Mouse (Mus musculus): ENCODE results near the gene 4933428G20Rik. TPM values are rescaled to one million over a fixed set of nuclear protein-coding genes. Genes with fewer than 3 reads are reported as not detected.

Gene 4933428G20Rik
- polyA plus RNA-seq, 1 experiment from 2014 or later, result 0.87 TPM

DNA sequence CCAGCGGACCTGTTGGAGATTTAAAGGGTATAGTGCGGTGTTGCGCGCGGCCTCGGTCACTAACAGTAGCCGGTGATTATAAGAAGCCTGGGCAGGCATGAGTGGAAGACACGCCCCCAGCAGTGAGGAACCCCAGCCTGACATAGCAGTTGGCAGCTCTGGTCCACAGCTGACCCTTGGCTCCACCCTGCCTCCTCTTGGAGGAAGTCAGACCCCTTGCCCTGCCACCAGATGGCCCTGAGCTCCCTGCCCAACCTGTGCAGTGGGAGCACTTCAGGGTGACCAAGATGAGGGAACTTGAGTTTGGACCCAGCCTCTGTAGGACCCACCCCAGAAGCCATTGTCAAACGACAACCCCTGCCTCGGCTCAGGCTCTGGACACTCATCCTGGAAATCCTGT, 8.5 kb downstream of the 4933428G20Rik start:
- H3K36me3 ChIP-seq, result peaks cover 21% of the 10 kb centered on the region
- no peaks in the 10 kb centered on the region for H3K4me1 ChIP-seq
- H3K9me3 ChIP-seq, result no peaks in the 10 kb centered on the region
- WGBS, result 75% methylated on average over 10 of the region's 10 CpGs
- H3K27ac ChIP-seq, result no peak overlapping the region
- no peak overlapping the region for H3K9ac ChIP-seq
- 0 out of 2 replicates have a peak, but pooled peaks cover 3% of the 10 kb centered on the region for H3K27me3 ChIP-seq (replicated peaks)
- no peak overlapping the region for H3K4me3 ChIP-seq
- no peak overlapping the region for H3K4me2 ChIP-seq (replicated peaks)
- no peak for ATAC-seq (ENCODE audit: low FRiP score, low read depth)

DNA sequence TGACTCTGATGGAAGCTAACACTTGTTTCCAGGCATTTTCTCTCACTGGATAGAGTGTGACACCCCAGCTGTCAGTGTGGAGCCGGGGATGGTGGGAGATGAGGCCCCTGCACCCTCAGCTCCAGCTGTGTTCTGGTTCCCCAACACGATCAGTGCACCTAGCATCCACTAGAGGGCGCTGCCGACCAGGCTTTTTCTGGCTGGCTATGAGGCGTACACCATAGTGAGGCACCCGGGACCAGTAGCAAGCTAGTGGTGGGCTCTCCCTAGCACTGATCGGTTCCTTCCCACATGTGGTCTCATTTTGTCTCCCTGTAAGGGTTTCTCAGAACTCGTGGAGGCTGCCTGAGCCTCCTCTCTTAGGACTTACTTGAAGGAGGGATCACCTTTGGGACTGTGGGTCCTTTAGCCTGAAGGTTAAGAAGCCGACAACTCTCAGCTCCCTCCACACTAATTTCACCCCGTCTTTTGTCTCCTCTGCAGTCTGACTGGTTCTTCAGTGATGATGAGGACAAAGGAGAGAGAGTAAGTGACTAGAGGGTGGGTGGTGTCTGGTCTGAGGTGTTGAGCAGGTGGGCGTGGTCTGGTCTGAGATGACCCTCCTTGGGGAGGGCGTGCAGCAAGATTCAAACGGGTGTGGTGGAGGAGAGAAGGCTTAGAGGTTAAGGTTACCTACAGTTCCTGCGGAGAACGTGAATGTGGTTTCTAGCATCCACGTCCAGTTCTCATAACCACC, 10.4 kb downstream of the 4933428G20Rik start:
- Histone ChIP-seq H3K9me3 (no peaks in the 10 kb centered on the region), H3K4me3 (no peak overlapping the region), H3K4me1 (no peaks in the 10 kb centered on the region), H3K27ac (no peak overlapping the region), H3K9ac (no peak overlapping the region), H3K27me3 (replicated peaks) (no peaks in the 10 kb centered on the region), H3K4me2 (replicated peaks) (0 out of 2 replicates have a peak overlapping the region, but pooled peaks have one; percentile 3), H3K36me3 (peaks cover 28% of the 10 kb centered on the region)
- 21% methylated on average over 16 of the region's 16 CpGs for WGBS
- peak; percentile 48; the same call in 1 of the 2 replicates for ATAC-seq (ENCODE audit: low FRiP score, low read depth)

DNA sequence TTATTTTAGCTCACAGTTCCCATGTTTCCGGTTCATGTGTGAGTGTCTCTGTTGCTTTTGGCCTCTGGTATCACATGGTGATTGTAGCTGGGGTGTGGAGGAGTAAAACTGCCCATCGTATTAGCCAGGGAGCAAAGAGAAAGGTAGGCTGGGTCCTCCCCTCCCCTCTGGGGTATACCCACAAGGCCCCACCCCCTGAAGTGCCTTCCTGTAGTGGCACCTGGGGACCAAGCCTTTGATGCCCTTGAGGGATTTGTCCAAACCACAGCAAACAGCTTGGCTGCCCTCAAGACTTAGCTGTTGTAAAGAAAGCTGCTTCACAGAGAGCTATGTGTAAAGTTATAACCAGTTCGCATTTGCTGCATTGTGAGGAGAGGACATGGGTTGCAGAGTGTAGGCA, 12.5 kb downstream of the 4933428G20Rik start:
- no peak for ATAC-seq (ENCODE audit: low FRiP score, low read depth)
- H3K36me3 ChIP-seq, result peaks cover 22% of the 10 kb centered on the region
- 71% methylated on average over 3 of the region's 3 CpGs for WGBS
- no peaks in the 10 kb centered on the region for H3K9me3 ChIP-seq
- no peak overlapping the region for H3K4me3 ChIP-seq
- H3K9ac ChIP-seq, result no peak overlapping the region
- H3K27ac ChIP-seq, result no peak overlapping the region
- H3K4me2 ChIP-seq (replicated peaks), result no peak overlapping the region
- H3K4me1 ChIP-seq, result no peaks in the 10 kb centered on the region
- no peaks in the 10 kb centered on the region for H3K27me3 ChIP-seq (replicated peaks)

DNA sequence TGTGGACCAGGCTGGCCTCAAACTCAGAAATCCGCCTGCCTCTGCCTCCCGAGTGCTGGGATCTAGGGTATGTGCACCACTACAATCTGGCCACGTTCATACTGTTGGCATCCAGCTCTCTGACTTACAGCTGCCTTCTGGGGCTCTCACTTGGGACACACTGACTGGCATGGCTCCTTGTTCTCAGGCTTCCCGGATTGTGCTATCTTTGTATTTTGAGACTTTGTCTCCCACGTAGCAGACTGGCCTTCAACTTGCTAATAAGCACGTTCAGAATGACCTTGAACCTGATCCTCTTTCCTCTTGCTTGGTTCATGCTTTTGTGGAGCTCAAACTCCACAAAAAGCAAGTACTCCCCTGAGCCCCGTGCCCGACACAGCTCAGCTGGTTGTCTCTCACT, 14.5 kb downstream of the 4933428G20Rik start:
- H3K36me3 ChIP-seq, result peaks cover 14% of the 10 kb centered on the region

DNA sequence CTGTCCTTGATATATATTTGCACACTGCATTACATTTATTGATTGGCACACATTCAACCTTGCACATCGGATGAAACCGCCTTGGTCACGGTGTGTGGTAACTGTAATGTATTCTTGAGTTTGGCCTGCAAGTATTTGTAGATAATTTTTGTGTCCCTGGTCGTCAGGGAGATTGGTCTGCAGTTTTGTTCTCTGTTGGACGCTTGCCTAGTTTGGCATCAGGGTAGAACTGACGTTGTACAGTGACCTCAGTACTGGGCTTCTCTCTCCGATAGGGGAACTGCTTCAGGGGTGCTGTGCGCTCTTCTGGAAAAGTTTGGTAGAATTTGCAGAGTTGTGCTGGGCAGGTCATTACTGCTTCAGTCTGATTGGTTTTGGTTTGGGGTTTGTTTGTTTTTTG, 20.3 kb downstream of the 4933428G20Rik start:
- WGBS, result 84% methylated on average over 8 of the region's 8 CpGs
- no peak overlapping the region for H3K9ac ChIP-seq
- no peaks in the 10 kb centered on the region for H3K9me3 ChIP-seq
- no peak overlapping the region for H3K4me3 ChIP-seq
- H3K4me2 ChIP-seq (replicated peaks), result no peak overlapping the region
- peaks cover 49% of the 10 kb centered on the region for H3K36me3 ChIP-seq
- H3K4me1 ChIP-seq, result no peaks in the 10 kb centered on the region
- no peak for ATAC-seq (ENCODE audit: low FRiP score, low read depth)
- H3K27ac ChIP-seq, result no peak overlapping the region
- no peaks in the 10 kb centered on the region for H3K27me3 ChIP-seq (replicated peaks)

More for the DNA sequence above, 14.5 kb downstream of the 4933428G20Rik start:
- Histone ChIP-seq H3K27me3 (replicated peaks) (no peaks in the 10 kb centered on the region), H3K27ac (no peak overlapping the region), H3K4me2 (replicated peaks) (no peak overlapping the region), H3K9me3 (no peaks in the 10 kb centered on the region), H3K4me3 (no peak overlapping the region), H3K4me1 (no peaks in the 10 kb centered on the region), H3K9ac (no peak overlapping the region; the same call in 1 of the 2 replicates)
- 81% methylated on average over 8 of the region's 8 CpGs for WGBS
- ATAC-seq (ENCODE audit: low FRiP score, low read depth), result no peak

DNA sequence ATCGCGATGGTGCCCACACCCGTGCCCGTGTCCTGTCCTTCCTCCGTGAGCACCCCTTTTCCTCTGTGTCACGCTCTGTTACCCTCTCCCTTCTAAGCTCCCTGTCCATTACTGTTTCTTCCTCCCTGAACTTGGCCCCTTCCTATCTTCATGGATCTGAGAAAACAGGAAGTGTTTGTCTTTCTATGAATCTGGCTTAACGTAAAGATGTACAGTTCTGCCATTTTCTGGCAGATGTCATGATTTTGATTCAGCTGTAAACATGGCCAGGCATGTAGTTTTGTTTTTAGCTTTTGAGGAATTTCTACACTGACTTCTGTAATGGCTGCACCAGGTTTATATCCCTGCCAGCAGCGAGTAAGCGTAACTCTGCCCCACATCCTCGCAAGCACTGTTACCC, 21.1 kb downstream of the 4933428G20Rik start:
- Histone ChIP-seq H3K36me3 (peaks cover 45% of the 10 kb centered on the region), H3K9me3 (no peaks in the 10 kb centered on the region), H3K4me3 (no peak overlapping the region), H3K27me3 (replicated peaks) (no peaks in the 10 kb centered on the region), H3K27ac (no peak overlapping the region), H3K4me2 (replicated peaks) (no peak overlapping the region), H3K9ac (no peak overlapping the region), H3K4me1 (no peaks in the 10 kb centered on the region)
- no peak for ATAC-seq (ENCODE audit: low FRiP score, low read depth)
- 91% methylated on average over 10 of the region's 10 CpGs for WGBS

DNA sequence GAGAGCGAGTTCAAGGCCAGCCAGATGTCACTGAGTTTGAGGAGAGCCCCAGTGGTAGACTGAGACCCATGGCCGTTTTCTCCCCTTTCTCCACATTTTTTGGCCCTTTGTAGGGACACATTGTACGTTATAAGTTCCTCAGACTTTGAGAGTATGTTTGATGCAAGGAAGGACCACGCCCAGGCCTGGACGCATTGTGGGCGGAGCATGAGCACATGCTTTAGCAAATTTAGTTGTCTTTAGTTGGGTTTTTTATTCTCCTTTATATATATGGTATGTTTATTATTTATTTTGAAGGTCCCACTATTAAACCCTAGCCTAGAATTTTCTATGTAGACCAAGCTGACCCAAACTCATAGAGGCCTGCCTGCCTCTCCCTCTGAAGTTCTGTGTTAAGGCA, 21.8 kb downstream of the 4933428G20Rik start:
- no peak for ATAC-seq (ENCODE audit: low FRiP score, low read depth)
- Histone ChIP-seq H3K27ac (no peak overlapping the region), H3K4me3 (no peak overlapping the region), H3K9ac (no peak overlapping the region), H3K27me3 (replicated peaks) (no peaks in the 10 kb centered on the region), H3K36me3 (peaks cover 47% of the 10 kb centered on the region), H3K4me1 (no peaks in the 10 kb centered on the region), H3K4me2 (replicated peaks) (no peak overlapping the region), H3K9me3 (no peaks in the 10 kb centered on the region)
- WGBS, result 93% methylated on average over 6 of the region's 6 CpGs

DNA sequence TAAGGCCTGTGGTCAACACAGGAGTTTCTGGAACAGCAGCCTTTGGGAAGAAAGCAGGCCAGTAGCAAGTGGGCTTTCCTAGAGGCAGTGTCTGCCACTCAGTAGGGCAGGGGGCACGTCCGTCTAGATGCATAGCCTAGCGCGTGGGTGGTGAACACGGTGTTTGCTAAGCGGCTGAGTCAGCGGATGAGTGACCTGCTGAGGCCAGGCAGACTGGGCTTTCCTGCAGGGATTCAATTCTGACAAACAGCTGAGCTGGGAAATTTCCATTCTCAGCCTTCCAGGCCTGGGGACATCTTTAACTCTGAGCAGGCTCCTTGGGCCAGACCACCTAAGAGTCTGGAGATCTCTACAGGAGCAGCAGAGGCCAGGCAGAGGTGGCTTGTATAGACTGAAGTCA, 22.7 kb downstream of the 4933428G20Rik start:
- no peak for ATAC-seq (ENCODE audit: low FRiP score, low read depth)
- H3K9ac ChIP-seq, result no peak overlapping the region
- no peak overlapping the region for H3K27ac ChIP-seq
- 81% methylated on average over 7 of the region's 7 CpGs for WGBS
- H3K27me3 ChIP-seq (replicated peaks), result no peaks in the 10 kb centered on the region
- H3K4me2 ChIP-seq (replicated peaks), result no peak overlapping the region
- H3K36me3 ChIP-seq, result peaks cover 49% of the 10 kb centered on the region
- H3K4me3 ChIP-seq, result no peak overlapping the region
- H3K4me1 ChIP-seq, result no peaks in the 10 kb centered on the region
- no peaks in the 10 kb centered on the region for H3K9me3 ChIP-seq

DNA sequence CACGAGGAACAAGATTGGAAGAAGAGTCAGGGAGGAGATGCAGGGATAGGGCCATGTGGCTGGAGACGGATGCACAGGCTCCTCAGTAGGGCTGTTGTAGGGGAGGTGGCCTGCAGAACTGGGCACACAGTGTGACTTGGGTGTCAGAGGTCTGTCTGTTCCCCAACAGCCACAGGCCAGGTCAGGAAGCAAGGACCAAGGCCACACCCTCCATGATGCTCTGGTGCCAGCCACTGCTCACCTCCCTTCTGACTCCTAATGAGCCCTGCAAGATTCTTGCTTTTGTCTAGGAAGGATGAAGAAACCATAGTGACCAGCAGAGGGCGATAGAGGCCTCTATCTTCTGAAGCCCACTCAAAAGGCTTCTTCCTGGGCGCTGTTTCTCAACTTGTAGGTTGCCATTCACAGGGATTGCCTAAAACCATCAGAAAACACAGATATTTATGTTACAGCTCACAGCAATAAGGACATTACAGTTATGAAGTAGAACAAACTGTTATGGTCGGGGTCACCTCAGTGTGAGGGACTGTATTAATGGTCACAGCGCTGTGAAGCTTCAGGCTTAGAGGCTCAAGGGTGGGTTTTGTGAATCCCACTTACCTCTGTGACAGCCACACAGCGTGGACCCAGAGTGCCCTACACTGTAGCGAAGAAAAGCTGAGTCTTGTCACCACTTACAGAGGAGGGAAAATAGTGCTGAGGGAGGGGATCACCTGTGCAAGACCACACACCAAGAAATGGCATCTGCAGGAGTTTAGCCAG, 23.6 kb downstream of the 4933428G20Rik start:
- Histone ChIP-seq H3K4me2 (replicated peaks) (no peak overlapping the region), H3K36me3 (peaks cover 48% of the 10 kb centered on the region), H3K4me1 (no peaks in the 10 kb centered on the region), H3K9ac (no peak overlapping the region), H3K9me3 (no peaks in the 10 kb centered on the region), H3K4me3 (no peak overlapping the region), H3K27me3 (replicated peaks) (no peaks in the 10 kb centered on the region), H3K27ac (no peak overlapping the region)
- 63% methylated on average over 8 of the region's 8 CpGs for whole genome bisulfite sequencing
- no peak for ATAC-seq (ENCODE audit: low FRiP score, low read depth)

DNA sequence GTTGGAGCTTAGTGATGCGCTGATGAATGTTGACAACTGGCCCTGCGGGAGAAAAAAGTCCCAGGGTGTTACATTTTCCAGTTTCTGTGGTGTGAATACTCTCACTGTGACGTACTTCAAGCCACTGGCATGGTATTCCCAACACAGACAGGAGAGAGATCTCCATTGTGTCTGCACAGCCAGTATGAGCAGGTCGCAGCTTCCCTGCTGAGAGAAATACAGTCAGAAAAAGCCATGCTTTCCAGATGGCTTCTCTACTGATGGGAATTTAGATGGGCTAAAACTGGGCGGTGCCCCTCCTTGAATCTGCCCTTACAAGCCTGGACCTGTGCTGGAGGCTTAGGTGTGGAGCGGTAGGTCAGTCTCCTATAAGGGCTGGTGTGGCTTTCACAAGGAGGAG, 28.9 kb downstream of the 4933428G20Rik start:
- no peak for ATAC-seq (ENCODE audit: low FRiP score, low read depth)
- H3K36me3 ChIP-seq, result peaks cover 46% of the 10 kb centered on the region
- H3K9ac ChIP-seq, result no peak overlapping the region

DNA sequence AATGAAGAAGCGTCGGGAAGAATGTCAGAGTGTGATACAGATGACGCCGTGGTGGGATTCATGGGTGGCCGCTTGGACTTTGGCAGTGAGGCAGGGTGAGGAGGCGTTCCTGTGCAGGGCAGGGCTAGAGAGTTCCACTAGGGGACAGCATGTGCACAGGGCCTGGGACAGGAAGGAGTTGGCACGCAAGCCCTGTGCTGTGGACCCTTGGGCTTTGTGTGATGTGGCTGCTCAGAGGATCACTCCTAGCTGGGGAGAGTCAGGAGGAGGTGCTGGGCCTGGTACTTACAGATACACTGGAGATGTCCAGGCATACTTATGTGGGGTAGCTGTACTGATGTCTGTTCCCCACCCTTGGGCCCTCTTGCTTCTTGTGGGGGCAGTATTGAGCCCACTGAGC, 30.3 kb downstream of the 4933428G20Rik start:
- Histone ChIP-seq H3K4me3 (no peak overlapping the region), H3K9me3 (no peaks in the 10 kb centered on the region), H3K36me3 (peaks cover 47% of the 10 kb centered on the region), H3K4me2 (replicated peaks) (no peak overlapping the region), H3K27me3 (replicated peaks) (no peaks in the 10 kb centered on the region), H3K27ac (no peak overlapping the region), H3K4me1 (no peaks in the 10 kb centered on the region), H3K9ac (no peak overlapping the region)
- 91% methylated on average over 7 of the region's 7 CpGs for WGBS
- ATAC-seq (ENCODE audit: low FRiP score, low read depth), result no peak

More for the DNA sequence above, 28.9 kb downstream of the 4933428G20Rik start:
- WGBS, result 83% methylated on average over 6 of the region's 6 CpGs
- Histone ChIP-seq H3K27me3 (replicated peaks) (no peaks in the 10 kb centered on the region), H3K4me1 (no peaks in the 10 kb centered on the region), H3K4me3 (no peak overlapping the region), H3K9me3 (no peaks in the 10 kb centered on the region), H3K4me2 (replicated peaks) (no peak overlapping the region), H3K27ac (no peak overlapping the region)

DNA sequence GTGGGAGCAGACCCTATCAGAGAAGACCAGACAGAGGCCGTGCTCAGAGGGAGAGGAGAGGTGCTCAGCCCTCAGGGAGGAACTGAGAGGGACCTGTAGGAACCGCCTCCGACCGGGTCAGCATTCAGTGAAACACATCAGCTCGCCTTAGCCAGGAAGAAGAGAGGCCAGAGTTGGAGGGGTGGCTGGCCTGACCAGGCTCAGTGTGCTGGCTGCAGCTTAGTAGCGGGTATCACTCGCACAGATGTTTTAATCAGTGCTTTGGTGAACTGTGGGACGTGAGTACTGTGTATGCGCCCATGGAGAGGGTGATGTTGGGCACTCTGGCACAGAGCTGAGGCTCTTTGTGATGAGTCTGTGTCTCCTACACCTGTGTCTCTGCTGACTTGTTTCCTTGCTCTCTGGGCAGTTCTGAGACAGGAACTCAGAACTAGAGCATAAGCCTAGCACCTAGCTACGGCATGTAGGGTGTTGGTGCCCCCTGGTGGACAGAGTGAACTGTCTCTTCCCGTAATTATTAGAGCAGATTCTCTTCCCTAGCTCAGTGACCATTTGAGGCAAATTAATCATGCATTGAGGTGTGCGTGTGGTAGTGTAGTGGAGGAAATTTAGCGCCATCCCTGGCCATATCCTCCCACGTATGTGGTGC, 31.4 kb downstream of the 4933428G20Rik start:
- 0 out of 2 replicates have a peak, but pooled peaks have one; percentile 29 for ATAC-seq (ENCODE audit: low FRiP score, low read depth)
- H3K36me3 ChIP-seq, result peaks cover 56% of the 10 kb centered on the region
- 48% methylated on average over 14 of the region's 14 CpGs for WGBS

More for the DNA sequence above, 31.4 kb downstream of the 4933428G20Rik start:
- Histone ChIP-seq H3K27me3 (replicated peaks) (peaks cover 8% of the 10 kb centered on the region), H3K4me2 (replicated peaks) (no peak overlapping the region), H3K9me3 (no peaks in the 10 kb centered on the region), H3K4me3 (no peak overlapping the region), H3K27ac (no peak overlapping the region), H3K9ac (no peak overlapping the region), H3K4me1 (no peaks in the 10 kb centered on the region)
